Mouse (Mus musculus) megakaryocyte, embryonic 14.5 days (primary cell): ENCODE data around the gene Coq8a. TPM values are rescaled to one million over a fixed set of nuclear protein-coding genes. Genes with fewer than 3 reads are reported as not detected.
A peak's percentile ranks its signal among the peaks of the same experiment; 100 is the strongest.

Experiments used
- H3K27me3 ChIP-seq: replicated peaks from 2 replicates; pipeline ENCODE3; 2012; ENCODE audit warnings: inconsistent platforms
- H3K36me3 ChIP-seq: replicated peaks from 2 replicates; pipeline ENCODE3; 2012; ENCODE audit warnings: low read length, inconsistent platforms, mixed read lengths
- H3K4me1 ChIP-seq: 2 replicates; pipeline ENCODE4 v1.6.1; 2012; ENCODE audit warnings: inconsistent platforms
- H3K4me3 ChIP-seq: replicated peaks from 2 replicates; pipeline ENCODE3; 2012; ENCODE audit warnings: moderate library complexity, mild to moderate bottlenecking, inconsistent platforms
- H3K9me3 ChIP-seq: 2 replicates; pipeline ENCODE4 v1.6.1; 2012; ENCODE audit warnings: inconsistent platforms
- FLI1 ChIP-seq: IDR thresholded peaks from 2 replicates; pipeline ENCODE4 v1.6.1; 2012; ENCODE audit warnings: low read length, inconsistent platforms, mixed read lengths
- GATA1 ChIP-seq: IDR thresholded peaks from 3 replicates; pipeline ENCODE4 v1.6.1; 2012; ENCODE audit warnings: mixed read lengths, low read length, inconsistent platforms, borderline replicate concordance
- polyA plus RNA-seq: library from polyadenylated mRNA; stranded (reverse); fragments of >175 nt; gene quantifications from 2 replicates; pipeline ENCODE4 v1.2.3, GENCODE M21; 2012; ENCODE audit warnings: low replicate concordance; ENCODE audit not compliant: insufficient read depth

The Coq8a gene
- polyA plus RNA-seq, 1 experiment, result 3.1 TPM

GRCm38 (mm10) chr1:180199715-180200050, 281 bp upstream of the Coq8a start:
- peak overlapping the region; percentile 86 for H3K4me3 ChIP-seq
- peaks cover 6% of the 10 kb centered on the region for H3K9me3 ChIP-seq
- H3K36me3 ChIP-seq, result peaks cover 11% of the 10 kb centered on the region
- TF ChIP-seq FLI1 (no peak), GATA1 (no peak)
- no peaks in the 10 kb centered on the region for H3K27me3 ChIP-seq
- H3K4me1 ChIP-seq, result peaks cover 56% of the 10 kb centered on the region

- Histone ChIP-seq H3K9me3 (no peaks in the 10 kb centered on the region), H3K4me1 (peaks cover 73% of the 10 kb centered on the region), H3K27me3 (peaks cover 2% of the 10 kb centered on the region), H3K36me3 (peaks cover 1% of the 10 kb centered on the region), H3K4me3 (no peak overlapping the region)
- no peak for TF ChIP-seq GATA1
- no peak for TF ChIP-seq FLI1
Measured at GRCm38 (mm10) chr1:180197956-180198355, 1.4 kb downstream of the Coq8a start.

DNA sequence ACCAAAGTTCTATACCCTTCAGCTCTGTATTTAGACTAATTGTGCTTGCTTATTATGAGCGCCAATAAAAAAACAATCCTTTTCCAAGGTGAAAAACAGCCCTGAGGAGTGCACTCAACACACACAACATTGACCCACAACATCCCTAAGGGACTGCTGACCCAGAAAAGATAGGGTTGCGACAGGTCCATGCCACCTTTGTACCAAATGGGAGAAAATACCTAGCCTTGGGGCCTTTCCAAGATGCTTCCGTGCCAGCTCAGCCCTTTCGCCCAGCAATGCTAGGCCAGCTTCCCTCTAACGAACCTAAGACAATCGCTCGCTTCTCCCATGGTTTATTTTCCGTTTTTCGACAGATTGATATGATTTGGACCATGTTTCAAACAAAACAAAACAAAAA, 2.9 kb downstream of the Coq8a start:
- H3K36me3 ChIP-seq, result no peaks in the 10 kb centered on the region
- peaks cover 84% of the 10 kb centered on the region for H3K4me1 ChIP-seq
- peak overlapping the region; percentile 93 for H3K4me3 ChIP-seq
- no peaks in the 10 kb centered on the region for H3K9me3 ChIP-seq
- TF ChIP-seq FLI1 (no peak), GATA1 (no peak)
- peaks cover 2% of the 10 kb centered on the region for H3K27me3 ChIP-seq

GRCm38 (mm10) chr1:180195703-180196381, 3.6 kb downstream of the Coq8a start:
- Histone ChIP-seq H3K9me3 (no peaks in the 10 kb centered on the region), H3K4me1 (peaks cover 87% of the 10 kb centered on the region), H3K36me3 (no peaks in the 10 kb centered on the region), H3K4me3 (peak overlapping the region; percentile 93), H3K27me3 (peaks cover 7% of the 10 kb centered on the region)
- no peak for TF ChIP-seq GATA1
- no peak for TF ChIP-seq FLI1

DNA sequence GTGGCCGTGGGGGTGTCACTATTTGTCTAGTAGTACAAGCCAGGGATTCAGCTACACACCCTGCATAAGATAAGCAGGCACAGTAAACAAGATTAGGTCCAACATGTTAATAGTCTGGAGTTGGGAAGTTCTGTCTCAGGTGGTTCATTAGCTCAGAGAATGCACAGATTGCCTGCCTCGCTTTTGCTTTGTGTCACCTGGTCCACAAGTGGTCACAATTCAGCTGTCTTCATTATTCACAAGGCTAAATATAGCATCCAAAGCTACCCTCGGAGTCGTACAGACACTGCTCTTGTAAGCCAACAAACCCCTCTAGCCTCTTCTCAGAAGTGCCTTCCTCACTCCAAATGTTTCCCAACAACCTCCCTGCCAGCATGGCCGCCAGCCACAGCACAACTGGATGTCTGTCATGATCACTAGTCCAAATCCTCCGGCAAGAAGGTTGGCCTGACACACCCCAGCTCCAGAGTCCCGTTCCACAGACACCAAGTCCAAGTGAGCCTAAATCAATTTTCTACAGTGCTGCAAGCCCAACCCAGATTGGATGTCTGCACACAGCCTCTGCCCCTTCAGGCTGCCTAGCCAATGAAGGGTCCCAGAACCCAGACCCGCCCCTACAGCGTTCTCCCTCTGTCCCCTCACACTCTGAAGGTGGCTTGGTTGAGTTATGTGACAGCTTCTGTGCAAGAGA, 4.5 kb downstream of the Coq8a start:
- peak overlapping the region; percentile 93 for H3K4me3 ChIP-seq
- no peaks in the 10 kb centered on the region for H3K36me3 ChIP-seq
- peaks cover 82% of the 10 kb centered on the region for H3K4me1 ChIP-seq
- TF ChIP-seq GATA1, result no peak
- no peak for TF ChIP-seq FLI1
- H3K9me3 ChIP-seq, result no peaks in the 10 kb centered on the region
- peaks cover 9% of the 10 kb centered on the region for H3K27me3 ChIP-seq

DNA sequence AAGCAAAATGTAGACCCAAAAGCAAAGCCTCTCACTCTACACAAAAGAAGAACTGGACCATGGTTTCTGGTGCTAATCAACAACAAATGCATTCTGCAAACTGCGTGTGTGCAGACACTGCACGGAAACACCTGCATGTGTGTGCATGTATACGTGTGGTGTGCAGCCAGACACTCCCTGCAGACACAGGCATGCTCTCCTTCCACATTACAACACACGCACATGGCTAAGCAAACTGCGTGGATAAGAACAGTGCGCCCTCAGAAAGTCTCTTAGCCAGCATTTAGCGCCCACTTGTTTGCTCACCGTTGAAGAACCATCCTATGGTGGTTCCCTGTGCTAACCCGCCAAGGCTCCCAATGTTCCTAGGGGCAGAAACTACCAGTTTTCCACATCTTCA, 5.4 kb downstream of the Coq8a start:
- Histone ChIP-seq H3K4me1 (peaks cover 77% of the 10 kb centered on the region), H3K9me3 (no peaks in the 10 kb centered on the region), H3K4me3 (peak overlapping the region; percentile 79), H3K27me3 (peaks cover 9% of the 10 kb centered on the region), H3K36me3 (no peaks in the 10 kb centered on the region)
- no peak for TF ChIP-seq FLI1
- TF ChIP-seq GATA1, result no peak

DNA sequence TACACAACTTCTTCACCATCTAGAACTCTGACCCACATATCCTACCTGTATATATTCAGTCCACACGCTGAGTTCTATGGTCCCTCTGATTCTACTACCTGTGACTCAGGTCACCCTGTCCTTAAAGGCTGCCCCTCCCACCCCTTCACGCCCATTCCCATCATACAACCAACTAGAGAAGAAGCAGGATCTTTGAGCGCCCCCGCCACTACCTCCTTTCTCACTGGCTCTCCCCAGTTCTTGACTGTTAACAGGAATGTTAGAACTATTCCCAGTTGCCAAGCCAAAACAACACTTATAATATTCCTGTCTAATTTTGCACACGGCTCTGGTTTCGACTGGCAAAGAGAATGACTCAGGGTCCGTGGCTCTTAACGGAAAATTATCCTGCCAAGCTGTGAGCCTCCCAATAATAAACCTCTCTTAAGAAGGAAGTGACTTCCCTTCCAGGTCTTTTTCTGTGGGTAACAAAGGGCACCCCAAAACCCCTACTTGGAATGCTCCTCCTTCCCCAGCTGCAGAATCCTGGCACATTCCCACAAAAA, 5.9 kb downstream of the Coq8a start:
- no peaks in the 10 kb centered on the region for H3K9me3 ChIP-seq
- peaks cover 76% of the 10 kb centered on the region for H3K4me1 ChIP-seq
- TF ChIP-seq FLI1 (no peak), GATA1 (no peak)
- no peak overlapping the region for H3K4me3 ChIP-seq
- no peaks in the 10 kb centered on the region for H3K36me3 ChIP-seq
- peaks cover 9% of the 10 kb centered on the region for H3K27me3 ChIP-seq

GRCm38 (mm10) chr1:180192866-180193265, 6.5 kb downstream of the Coq8a start:
- peak overlapping the region; percentile 78 for H3K4me3 ChIP-seq
- H3K27me3 ChIP-seq, result peaks cover 9% of the 10 kb centered on the region
- H3K36me3 ChIP-seq, result peaks cover 6% of the 10 kb centered on the region
- H3K9me3 ChIP-seq, result peaks cover 6% of the 10 kb centered on the region
- TF ChIP-seq FLI1, result no peak
- TF ChIP-seq GATA1, result no peak
- peaks cover 71% of the 10 kb centered on the region for H3K4me1 ChIP-seq

DNA sequence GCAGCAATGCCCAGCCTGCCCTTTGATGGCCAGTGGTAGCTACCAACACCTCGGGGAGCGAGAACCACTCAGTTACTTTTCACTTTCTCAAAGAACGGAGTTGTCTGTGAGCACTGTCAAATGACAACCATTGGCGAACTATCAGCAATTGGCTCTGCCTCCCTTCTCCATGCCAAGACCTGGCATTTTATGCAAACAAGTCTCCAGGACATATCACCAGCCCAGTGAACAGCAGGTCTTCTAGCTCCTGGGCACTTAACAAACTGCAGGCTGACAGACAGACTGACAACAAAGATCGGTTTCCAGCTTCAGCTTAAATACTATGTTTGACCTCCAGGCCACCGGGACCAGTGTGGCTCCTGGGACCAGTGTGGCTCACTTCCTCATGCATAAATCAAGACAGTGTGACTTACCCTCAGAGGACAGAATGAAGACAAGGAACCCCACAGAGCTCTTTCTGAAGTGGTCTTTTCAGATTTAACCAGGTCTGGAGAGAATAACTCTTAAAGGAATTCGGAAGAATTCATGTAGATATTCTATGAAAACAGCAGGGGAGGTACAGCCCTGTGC, 7.7 kb downstream of the Coq8a start:
- TF ChIP-seq GATA1 (no peak), FLI1 (no peak)
- Histone ChIP-seq H3K36me3 (peaks cover 9% of the 10 kb centered on the region), H3K4me1 (peaks cover 80% of the 10 kb centered on the region), H3K4me3 (no peak overlapping the region), H3K27me3 (peaks cover 9% of the 10 kb centered on the region), H3K9me3 (peaks cover 9% of the 10 kb centered on the region)

GRCm38 (mm10) chr1:180191112-180191511, 8.3 kb downstream of the Coq8a start:
- H3K9me3 ChIP-seq, result peaks cover 9% of the 10 kb centered on the region
- H3K4me3 ChIP-seq, result no peak overlapping the region
- peaks cover 80% of the 10 kb centered on the region for H3K4me1 ChIP-seq
- peaks cover 9% of the 10 kb centered on the region for H3K36me3 ChIP-seq
- TF ChIP-seq FLI1 (no peak), GATA1 (no peak)
- H3K27me3 ChIP-seq, result peaks cover 9% of the 10 kb centered on the region
